Mouse (Mus musculus) lung, postnatal 14 days (tissue): ENCODE results near the gene Yeats4.
"Not testable (repeated sequence)": the region's sequence is repeated elsewhere in the genome, so short reads cannot be mapped to it uniquely, and the experiment has no call there.

ENCODE experiments used
- DNase-seq: peaks from one replicate; pipeline ENCODE4 v3.0.0; 2021

The Yeats4 gene

GRCm38 (mm10) chr10:117224102-117224990 is at the start of gene Yeats4:
Gene Yeats4, minus strand, starts transcription at chr10:117224507.
- peak; percentile 94 for DNase-seq

GRCm38 (mm10) chr10:117272023-117272422 is 47.7 kb upstream of the Yeats4 start:
- no peak for DNase-seq

- DNase-seq: no peak
Observed at GRCm38 (mm10) chr10:117259870-117260269, 35.6 kb upstream of the Yeats4 start.

GRCm38 (mm10) chr10:117238603-117239002 is 14.3 kb upstream of the Yeats4 start, which contains the start of gene 9530003J23Rik:
Gene 9530003J23Rik, minus strand, starts transcription at chr10:117238703.
- no peak for DNase-seq

- DNase-seq: peak; percentile 22
Observed at GRCm38 (mm10) chr10:117235866-117236265, 11.6 kb upstream of the Yeats4 start.

- DNase-seq: no peak
Observed at GRCm38 (mm10) chr10:117234825-117235224, 10.5 kb upstream of the Yeats4 start.

- DNase-seq: no peak
Observed at GRCm38 (mm10) chr10:117229826-117230225, 5.5 kb upstream of the Yeats4 start.

GRCm38 (mm10) chr10:117226002-117226401 is 1.7 kb upstream of the Yeats4 start:
- DNase-seq: no peak

- DNase-seq: no peak
Observed at GRCm38 (mm10) chr10:117225094-117225493, 787 bp upstream of the Yeats4 start.

- no peak for DNase-seq
Observed at GRCm38 (mm10) chr10:117223758-117224101, 577 bp downstream of the Yeats4 start.

- no peak for DNase-seq
Observed at GRCm38 (mm10) chr10:117222821-117223220, 1.5 kb downstream of the Yeats4 start.

- no peak for DNase-seq
Observed at GRCm38 (mm10) chr10:117218351-117218750, 6.0 kb downstream of the Yeats4 start.

GRCm38 (mm10) chr10:117217246-117217840 is 7.0 kb downstream of the Yeats4 start:
- DNase-seq: no peak

- DNase-seq: peak; percentile 59
Observed at GRCm38 (mm10) chr10:117216793-117217192, 7.5 kb downstream of the Yeats4 start.

- no peak for DNase-seq
Observed at GRCm38 (mm10) chr10:117216132-117216495, 8.2 kb downstream of the Yeats4 start.

GRCm38 (mm10) chr10:117215409-117216131 is 8.7 kb downstream of the Yeats4 start:
- no peak for DNase-seq

GRCm38 (mm10) chr10:117211023-117211422 is 13.3 kb downstream of the Yeats4 start:
- DNase-seq: no peak

- DNase-seq: peak; percentile 56
Observed at GRCm38 (mm10) chr10:117209469-117209938, 14.8 kb downstream of the Yeats4 start.

GRCm38 (mm10) chr10:117208787-117209186 is 15.5 kb downstream of the Yeats4 start:
- not testable (repeated sequence) for DNase-seq

GRCm38 (mm10) chr10:117208221-117208620 is 16.1 kb downstream of the Yeats4 start:
- no peak for DNase-seq

GRCm38 (mm10) chr10:117206070-117206469 is 18.2 kb downstream of the Yeats4 start:
- DNase-seq: no peak

- DNase-seq: no peak
Observed at GRCm38 (mm10) chr10:117203558-117203981, 20.7 kb downstream of the Yeats4 start.

- no peak for DNase-seq
Observed at GRCm38 (mm10) chr10:117202981-117203557, 21.2 kb downstream of the Yeats4 start.
